Mouse (Mus musculus) erythroblast, embryonic 14.5 days (primary cell): ENCODE measurements around the gene Chd2. TPM values are rescaled to one million over a fixed set of nuclear protein-coding genes. Genes with fewer than 3 reads are reported as not detected.

ENCODE experiments used
- H3K27me3 ChIP-seq: 2 replicates; pipeline ENCODE4 v1.6.1; 2012; ENCODE audit warnings: inconsistent platforms; ENCODE audit not compliant: control insufficient read depth
- H3K36me3 ChIP-seq: 2 replicates; pipeline ENCODE4 v1.6.1; 2012; ENCODE audit warnings: mild to moderate bottlenecking, inconsistent platforms; ENCODE audit not compliant: control insufficient read depth
- H3K4me1 ChIP-seq: 2 replicates; pipeline ENCODE4 v1.6.1; 2012; ENCODE audit warnings: inconsistent platforms; ENCODE audit not compliant: control insufficient read depth
- H3K4me3 ChIP-seq: replicated peaks from 2 replicates; pipeline ENCODE3; 2012; ENCODE audit warnings: moderate library complexity, mild to moderate bottlenecking, inconsistent platforms
- H3K9me3 ChIP-seq: 2 replicates; pipeline ENCODE4 v1.6.1; 2012; ENCODE audit warnings: low read length, inconsistent platforms, mixed read lengths; ENCODE audit not compliant: control insufficient read depth
- GATA1 ChIP-seq: IDR thresholded peaks from 2 replicates; pipeline ENCODE4 v1.6.1; 2012; ENCODE audit warnings: low read length, inconsistent platforms, mixed read lengths
- TAL1 ChIP-seq: IDR thresholded peaks from 3 replicates; pipeline ENCODE4 v1.6.1; 2012; ENCODE audit warnings: low read length, inconsistent platforms, mixed read lengths
- polyA plus RNA-seq: library from polyadenylated mRNA; stranded (reverse); fragments of >175 nt; gene quantifications from 2 replicates; pipeline ENCODE4 v1.2.3, GENCODE M21; 2012

The Chd2 gene
- polyA plus RNA-seq, 1 experiment = 7.1 TPM

DNA sequence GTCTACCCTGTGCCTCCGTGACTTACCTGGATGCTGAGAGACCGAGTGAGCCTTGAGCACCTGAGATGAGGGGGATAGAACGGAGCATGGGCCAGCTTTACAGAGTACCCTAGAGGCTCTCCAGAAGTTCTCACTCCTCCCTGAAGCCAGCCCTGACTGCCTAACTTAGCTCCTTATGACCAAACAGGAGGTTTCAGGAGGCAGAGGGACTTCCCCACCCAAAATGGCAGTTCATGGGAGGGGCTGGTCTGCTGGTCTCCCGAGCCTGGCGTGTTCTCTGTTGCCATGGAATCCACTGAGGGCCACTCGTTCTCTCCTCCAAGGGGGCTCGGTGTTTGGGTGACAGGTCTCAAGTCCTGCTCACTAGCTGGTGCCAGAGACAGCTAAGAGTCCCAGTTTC is 130.1 kb downstream of the Chd2 start:
- TF ChIP-seq TAL1 (no peak), GATA1 (no peak)
- H3K36me3 ChIP-seq = no peaks in the 10 kb centered on the region
- no peak overlapping the region for H3K4me3 ChIP-seq
- H3K27me3 ChIP-seq = no peaks in the 10 kb centered on the region
- H3K4me1 ChIP-seq = no peaks in the 10 kb centered on the region
- H3K9me3 ChIP-seq = peaks cover 3% of the 10 kb centered on the region; the same call in 1 of the 2 replicates

GRCm38 (mm10) chr7:73405550-73405949 is 136.1 kb downstream of the Chd2 start:
- peaks cover 3% of the 10 kb centered on the region; the same call in 1 of the 2 replicates for H3K9me3 ChIP-seq
- TF ChIP-seq TAL1 (no peak), GATA1 (no peak)
- no peak overlapping the region for H3K4me3 ChIP-seq
- no peaks in the 10 kb centered on the region for H3K36me3 ChIP-seq
- H3K4me1 ChIP-seq = no peaks in the 10 kb centered on the region
- peaks cover 10% of the 10 kb centered on the region for H3K27me3 ChIP-seq

DNA sequence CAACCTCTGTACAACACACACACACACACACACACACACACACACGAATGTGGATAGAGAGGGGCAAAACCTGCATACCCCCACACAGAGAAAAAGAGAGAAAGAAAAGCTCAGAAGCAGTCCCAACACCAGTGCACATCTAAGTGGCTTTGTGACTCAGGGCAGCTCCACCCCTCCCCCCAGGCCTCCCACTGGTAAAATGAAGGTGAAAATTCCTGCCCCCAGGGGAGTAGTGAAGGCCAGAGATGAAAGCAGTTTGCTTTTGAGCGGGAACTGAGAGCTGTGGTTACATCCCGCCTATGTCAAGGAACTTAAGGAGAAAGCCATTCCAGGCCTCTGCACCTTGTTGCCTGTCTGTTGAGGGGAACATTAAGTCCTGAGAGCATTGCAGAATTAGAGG is 138.1 kb downstream of the Chd2 start:
- no peak for TF ChIP-seq TAL1
- TF ChIP-seq GATA1 = no peak
- no peaks in the 10 kb centered on the region for H3K4me1 ChIP-seq

DNA sequence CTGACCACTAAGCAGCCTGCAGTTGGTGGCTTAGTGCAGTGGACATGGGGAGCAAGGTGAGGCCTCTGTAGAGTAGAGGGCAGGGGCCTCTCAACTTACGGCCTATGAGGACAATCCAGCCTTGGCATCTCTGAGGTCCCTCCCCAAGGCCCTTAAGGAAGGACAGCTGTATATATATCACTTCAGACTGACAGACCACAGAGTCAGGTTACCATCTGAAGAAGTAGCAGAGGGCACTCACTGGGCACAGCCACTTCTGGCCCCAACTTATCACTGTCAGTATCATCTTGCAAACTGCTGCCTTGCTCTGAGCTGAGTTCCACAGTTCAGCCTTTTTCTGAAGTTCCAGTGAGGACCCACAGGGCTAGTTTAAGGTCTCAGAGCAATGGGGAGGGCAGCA is 139.0 kb downstream of the Chd2 start:
- Histone ChIP-seq H3K4me1 (no peaks in the 10 kb centered on the region; the same call in 1 of the 2 replicates), H3K9me3 (peaks cover 3% of the 10 kb centered on the region; the same call in 1 of the 2 replicates), H3K36me3 (no peaks in the 10 kb centered on the region), H3K4me3 (no peak overlapping the region), H3K27me3 (peaks cover 39% of the 10 kb centered on the region)
- TF ChIP-seq TAL1 = no peak
- TF ChIP-seq GATA1 = no peak

More for the DNA sequence above, 138.1 kb downstream of the Chd2 start:
- Histone ChIP-seq H3K9me3 (peaks cover 3% of the 10 kb centered on the region; the same call in 1 of the 2 replicates), H3K36me3 (no peaks in the 10 kb centered on the region), H3K27me3 (peaks cover 31% of the 10 kb centered on the region), H3K4me3 (no peak overlapping the region)

- H3K4me1 ChIP-seq = no peaks in the 10 kb centered on the region; the same call in 1 of the 2 replicates
- TF ChIP-seq TAL1 = no peak
- no peak for TF ChIP-seq GATA1
- no peak overlapping the region for H3K4me3 ChIP-seq
- no peaks in the 10 kb centered on the region for H3K36me3 ChIP-seq
- peaks cover 44% of the 10 kb centered on the region for H3K27me3 ChIP-seq
- no peaks in the 10 kb centered on the region; the same call in 1 of the 2 replicates for H3K9me3 ChIP-seq
Measured at GRCm38 (mm10) chr7:73402106-73402505, 139.5 kb downstream of the Chd2 start.

GRCm38 (mm10) chr7:73400051-73400916 is 141.3 kb downstream of the Chd2 start:
- Histone ChIP-seq H3K36me3 (no peaks in the 10 kb centered on the region), H3K27me3 (peaks cover 50% of the 10 kb centered on the region), H3K4me1 (no peaks in the 10 kb centered on the region; the same call in 1 of the 2 replicates), H3K9me3 (no peaks in the 10 kb centered on the region), H3K4me3 (no peak overlapping the region)
- TF ChIP-seq GATA1 (no peak), TAL1 (no peak)

DNA sequence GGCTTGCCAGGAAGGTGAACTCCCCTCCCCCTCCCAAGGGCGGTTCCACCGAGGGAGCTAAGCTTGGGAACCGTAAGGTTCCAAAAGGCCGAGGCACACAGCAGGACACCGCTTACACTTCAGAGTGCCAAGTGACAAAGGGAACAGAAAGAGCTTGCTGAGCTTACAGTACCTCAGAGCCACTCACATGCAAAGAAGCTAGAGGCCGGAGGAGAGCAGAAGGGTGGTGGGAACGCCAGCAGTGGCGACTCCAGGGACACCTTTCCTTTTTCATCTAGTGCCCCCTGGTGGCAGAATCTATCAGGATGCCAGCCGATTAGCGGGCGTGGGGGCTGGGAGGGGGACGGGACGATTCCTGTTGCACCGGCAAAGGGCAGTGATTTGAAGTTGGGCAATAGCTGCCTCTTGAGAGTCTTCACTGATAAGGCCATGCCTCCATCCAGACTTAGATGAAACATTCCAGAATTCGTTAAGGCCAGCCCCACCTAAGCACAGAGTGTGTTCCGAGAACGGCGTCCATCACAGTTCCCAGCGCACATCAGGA is 142.1 kb downstream of the Chd2 start:
- no peaks in the 10 kb centered on the region; the same call in 1 of the 2 replicates for H3K4me1 ChIP-seq
- H3K27me3 ChIP-seq = peaks cover 54% of the 10 kb centered on the region
- H3K9me3 ChIP-seq = no peaks in the 10 kb centered on the region
- no peaks in the 10 kb centered on the region for H3K36me3 ChIP-seq
- no peak overlapping the region for H3K4me3 ChIP-seq
- TF ChIP-seq GATA1 (no peak), TAL1 (no peak)

DNA sequence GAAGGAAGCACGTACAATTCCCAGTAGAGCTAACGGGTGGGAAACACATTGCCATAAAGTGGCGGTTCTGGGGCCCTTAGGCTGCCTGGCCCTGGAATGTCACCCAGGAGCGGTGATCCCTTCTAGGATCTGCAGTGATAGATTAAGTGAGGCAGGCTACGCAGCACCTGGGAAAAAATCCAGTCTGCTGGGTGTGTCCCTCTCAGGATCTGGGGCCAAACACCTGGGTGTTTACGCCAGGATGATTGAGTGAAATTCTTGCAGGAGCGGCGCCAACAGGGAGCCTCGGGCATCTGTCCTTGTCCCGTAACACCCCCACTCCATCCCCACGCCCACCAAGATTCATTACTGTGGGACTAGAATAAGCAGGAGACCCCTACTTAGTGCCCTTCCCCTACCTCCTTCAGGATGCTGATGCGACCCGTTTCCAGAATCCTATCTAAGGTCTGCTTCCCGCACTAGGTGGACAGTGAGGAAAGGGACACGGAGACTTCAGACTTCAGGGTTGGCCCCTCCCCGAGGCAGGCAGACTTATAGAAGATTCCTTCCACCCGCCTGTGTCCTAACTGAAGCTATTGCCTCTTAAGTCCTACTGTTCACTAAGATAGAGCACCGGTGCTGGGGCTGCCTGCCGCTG is 142.7 kb downstream of the Chd2 start:
- Histone ChIP-seq H3K27me3 (peaks cover 55% of the 10 kb centered on the region), H3K36me3 (no peaks in the 10 kb centered on the region), H3K4me1 (no peaks in the 10 kb centered on the region; the same call in 1 of the 2 replicates), H3K4me3 (no peak overlapping the region), H3K9me3 (no peaks in the 10 kb centered on the region)
- no peak for TF ChIP-seq GATA1
- no peak for TF ChIP-seq TAL1

GRCm38 (mm10) chr7:73398319-73398718 is 143.3 kb downstream of the Chd2 start:
- TF ChIP-seq GATA1 = no peak
- no peak for TF ChIP-seq TAL1
- Histone ChIP-seq H3K4me1 (no peaks in the 10 kb centered on the region; the same call in 1 of the 2 replicates), H3K4me3 (no peak overlapping the region), H3K36me3 (no peaks in the 10 kb centered on the region), H3K27me3 (peaks cover 61% of the 10 kb centered on the region), H3K9me3 (no peaks in the 10 kb centered on the region)
